Comparison of ENCODE assay signal across 17 mouse cellular contexts in genomic region chr14:120335871-120336270, GRCm38 (mm10).
A peak's percentile ranks its signal among the peaks of the same experiment; 100 is the strongest.
DNase-seq lines count a peak whose midpoint lies in the region; ATAC-seq and TF ChIP-seq lines count a peak whose summit lies in the region.
"Had no signal": no experiment of that assay in that cellular context is flagged by ENCODE, and none has a peak within 500 bp of the region (broad histone marks: within the 10 kb centered on the region; RNA-seq: fewer than 3 reads in every experiment).

No protein-coding gene starts in this region.

- peak overlapping the region; percentile 84 for H3K27ac ChIP-seq in heart, postnatal 0 days (ENCODE audit: low read depth)
- H3K27ac ChIP-seq in limb, embryonic 15.5 days, result peak overlapping the region; percentile 43; the same call in 1 of the 2 replicates
- no peak overlapping the region for H3K27ac ChIP-seq in limb, embryonic 10.5 days
- H3K27ac ChIP-seq in embryonic fibroblast, embryonic 13.5 days (ENCODE audit: insufficient read depth, low read length), result peak overlapping the region; percentile 54; the same call in 1 of the 2 replicates
- H3K27ac ChIP-seq: limb, embryonic 13.5 days; macrophage; midbrain, embryonic 10.5 days had no signal

- peak; percentile 60 for DNase-seq in heart, adult 11 months
- DNase-seq in heart, postnatal 14 days, result no peak
- no peak for DNase-seq in heart, postnatal 0 days (ENCODE audit: low spot score)
- DNase-seq in heart, postnatal 10 days, result no peak
- DNase-seq in limb, embryonic 10.5 days (ENCODE audit: low spot score), result no peak
- DNase-seq in right cerebral cortex, postnatal 14 days, result no peak
- DNase-seq: cerebellum, adult 11 months; forebrain, postnatal 0 days; right cerebral cortex, postnatal 4 days had no signal

- TF ChIP-seq CTCF in heart, postnatal 0 days (IDR thresholded peaks at IDR 0.05; ENCODE audit: low read depth), result no peak
- TF ChIP-seq CTCF in embryonic fibroblast, embryonic 13.5 days (IDR thresholded peaks at IDR 0.05; ENCODE audit: borderline replicate concordance, insufficient read depth, low read length), result no peak

- no peak for TF ChIP-seq EP300 in heart, postnatal 0 days (IDR thresholded peaks at IDR 0.05; ENCODE audit: low read depth)

- ATAC-seq in heart, postnatal 0 days (ENCODE audit: insufficient read depth, low read depth), result no peak
- no peak for ATAC-seq in limb, embryonic 15.5 days (ENCODE audit: insufficient number of reproducible peaks, low FRiP score, low TSS enrichment, low read depth)
- ATAC-seq: forebrain, postnatal 0 days had no signal

- no peaks in the 10 kb centered on the region for H3K27me3 ChIP-seq in heart, postnatal 0 days (ENCODE audit: control insufficient read depth, insufficient read depth, low read length)
- no peaks in the 10 kb centered on the region for H3K27me3 ChIP-seq in limb, embryonic 15.5 days
- H3K27me3 ChIP-seq in limb, embryonic 10.5 days (ENCODE audit: low read depth, poor library complexity, severe bottlenecking), result no peaks in the 10 kb centered on the region
- H3K27me3 ChIP-seq: embryonic facial prominence, embryonic 13.5 days; hindbrain, embryonic 12.5 days; limb, embryonic 13.5 days had no signal

- no peak overlapping the region for H3K9ac ChIP-seq in heart, postnatal 0 days (replicated peaks; ENCODE audit: low read depth, low read length)
- H3K9ac ChIP-seq in limb, embryonic 15.5 days, result no peak overlapping the region
- H3K9ac ChIP-seq: embryonic facial prominence, embryonic 13.5 days; forebrain, postnatal 0 days; hindbrain, embryonic 12.5 days; limb, embryonic 13.5 days had no signal

- H3K9me3 ChIP-seq in heart, postnatal 0 days (replicated peaks; ENCODE audit: control insufficient read depth, low read length), result no peaks in the 10 kb centered on the region
- H3K9me3 ChIP-seq in limb, embryonic 15.5 days, result no peaks in the 10 kb centered on the region
- H3K9me3 ChIP-seq in limb, embryonic 10.5 days (replicated peaks), result no peaks in the 10 kb centered on the region
- H3K9me3 ChIP-seq: embryonic facial prominence, embryonic 13.5 days; G1E; hindbrain, embryonic 12.5 days; limb, embryonic 13.5 days; midbrain, embryonic 10.5 days had no signal

- H3K4me3 ChIP-seq in heart, postnatal 0 days (ENCODE audit: low read depth, low read length), result no peak overlapping the region
- H3K4me3 ChIP-seq in limb, embryonic 15.5 days, result no peak overlapping the region
- no peak overlapping the region for H3K4me3 ChIP-seq in limb, embryonic 10.5 days
- H3K4me3 ChIP-seq in embryonic fibroblast, embryonic 13.5 days (ENCODE audit: insufficient read depth, low read length), result no peak overlapping the region
- H3K4me3 ChIP-seq: embryonic facial prominence, embryonic 13.5 days; hindbrain, embryonic 12.5 days; limb, embryonic 13.5 days; midbrain, embryonic 10.5 days had no signal

- intact Hi-C loops in heart, postnatal 14 days (cut with DNase I), result loop anchor here (5.0 kb wide), 1 partner anchor 59 kb away; the partner anchor contains the start of gene Mbnl2
- intact Hi-C loops in heart, postnatal 10 days (cut with DNase I), result loop anchor here (5.0 kb wide), 2 partner anchors 39 to 59 kb away; partner anchors contain the start of gene Mbnl2

- TF ChIP-seq POLR2A in embryonic fibroblast, embryonic 13.5 days (IDR thresholded peaks at IDR 0.05; ENCODE audit: low read depth, low read length), result no peak

- WGBS in heart, postnatal 0 days, result 56% methylated on average over 6 of the region's 6 CpGs
- 65% methylated on average over 6 of the region's 6 CpGs for WGBS in limb, embryonic 15.5 days
- WGBS in limb, embryonic 10.5 days, result 77% methylated on average over 6 of the region's 6 CpGs

- H3K4me2 ChIP-seq in heart, postnatal 0 days (ENCODE audit: low read depth, low read length), result peak overlapping the region; percentile 7; the same call in 1 of the 2 replicates
- H3K4me2 ChIP-seq in limb, embryonic 15.5 days, result no peak overlapping the region
- H3K4me2 ChIP-seq: embryonic facial prominence, embryonic 13.5 days; hindbrain, embryonic 12.5 days; limb, embryonic 13.5 days had no signal

- H3K4me1 ChIP-seq in heart, postnatal 0 days (ENCODE audit: control insufficient read depth, insufficient read depth), result peaks cover 43% of the 10 kb centered on the region
- H3K4me1 ChIP-seq in limb, embryonic 15.5 days, result peaks cover 38% of the 10 kb centered on the region
- peaks cover 13% of the 10 kb centered on the region for H3K4me1 ChIP-seq in limb, embryonic 10.5 days
- H3K4me1 ChIP-seq in embryonic fibroblast, embryonic 13.5 days (ENCODE audit: control insufficient read depth, insufficient read depth, low read length), result peaks cover 21% of the 10 kb centered on the region

- H3K36me3 ChIP-seq in heart, postnatal 0 days (replicated peaks; ENCODE audit: control insufficient read depth, insufficient read depth, low read length), result peaks cover 12% of the 10 kb centered on the region
- H3K36me3 ChIP-seq in limb, embryonic 15.5 days, result peaks cover 12% of the 10 kb centered on the region
- 0 out of 2 replicates have a peak, but pooled peaks cover 3% of the 10 kb centered on the region for H3K36me3 ChIP-seq in limb, embryonic 10.5 days
- H3K36me3 ChIP-seq: hindbrain, embryonic 12.5 days; midbrain, embryonic 10.5 days had no signal
